Mouse (Mus musculus): ENCODE measurements around the gene Neb.

DNA sequence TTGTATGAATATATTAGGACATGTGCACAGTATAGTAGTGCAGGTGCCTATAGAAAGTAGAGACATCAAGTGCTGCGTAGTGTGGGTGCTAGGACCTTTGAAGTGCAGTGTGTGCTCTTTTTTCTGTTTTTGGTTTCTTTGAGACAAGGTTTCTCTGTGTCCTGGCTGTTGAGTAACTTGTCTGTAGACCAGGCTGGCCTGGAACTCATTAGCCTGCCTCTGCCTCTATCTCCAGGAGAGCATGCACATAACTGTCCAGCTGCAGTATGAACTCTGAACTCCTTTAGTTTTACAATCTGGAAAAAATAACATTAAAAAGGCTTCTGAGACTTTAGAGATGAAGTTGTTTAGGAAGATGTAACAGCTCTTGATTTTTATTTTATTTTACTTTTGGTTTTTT lies 264.2 kb downstream of the Neb start:
- TF ChIP-seq POLR2A (IDR thresholded peaks at IDR 0.05; ENCODE audit: borderline replicate concordance, low read depth, low read length) (no peak), CTCF (IDR thresholded peaks at IDR 0.05; ENCODE audit: low read depth, low read length) (no peak)
